Mouse (Mus musculus) ES-E14 (cell line): ENCODE measurements around the gene Naa60.
A peak's percentile ranks its signal among the peaks of the same experiment; 100 is the strongest.

Experiments
- CHD2 ChIP-seq: IDR thresholded peaks from 2 replicates; pipeline ENCODE4 v1.6.1; 2014; ENCODE audit warnings: mild to moderate bottlenecking, low read depth, low read length, inconsistent platforms
- MAFK ChIP-seq: IDR thresholded peaks from 2 replicates; pipeline ENCODE4 v1.6.1; 2014; ENCODE audit warnings: mild to moderate bottlenecking, low read depth, low read length, inconsistent platforms; ENCODE audit not compliant: insufficient read depth
- ZC3H11A ChIP-seq: IDR thresholded peaks from 2 replicates; pipeline ENCODE4 v1.6.1; 2012; ENCODE audit warnings: low read depth, mild to moderate bottlenecking, inconsistent platforms, low read length, borderline replicate concordance
- ZNF384 ChIP-seq: IDR thresholded peaks from 2 replicates; pipeline ENCODE4 v1.6.1; 2012; ENCODE audit warnings: low read depth, low read length, inconsistent platforms

GRCm38 (mm10) chr16:3908537-3909111 is 36.4 kb downstream of the Naa60 start, which contains the start of the genes 1700037C18Rik and Cluap1:
- TF ChIP-seq ZNF384 (no peak), MAFK (no peak), ZC3H11A (no peak), CHD2 (0 out of 2 replicates have a peak, but pooled peaks have one; percentile 24)
